Mouse (Mus musculus): Measurements from ENCODE around the gene Ralgapa2.

- TF ChIP-seq CTCF (IDR thresholded peaks at IDR 0.05; ENCODE audit: control insufficient read depth, insufficient read depth, insufficient read length) = no peak
- TF ChIP-seq MYOG (IDR thresholded peaks at IDR 0.05; ENCODE audit: control insufficient read depth, extremely low read depth, insufficient read length) = no peak
- TF ChIP-seq MAX (IDR thresholded peaks at IDR 0.05) = no peak
- no peak for TF ChIP-seq FOSL1 (IDR thresholded peaks at IDR 0.05; ENCODE audit: insufficient read depth, low read length, poor library complexity, severe bottlenecking)
- no peak for TF ChIP-seq CEBPB (IDR thresholded peaks at IDR 0.05; ENCODE audit: low read depth)
- TF ChIP-seq USF1 (IDR thresholded peaks at IDR 0.05; ENCODE audit: low read depth) = no peak
These were observed 201.9 kb downstream of the Ralgapa2 start for GRCm38 (mm10) chr2:146310291-146310690.
